Mouse (Mus musculus) lung, postnatal 0 days (tissue): ENCODE measurements at regions not wholly inside any gene's neighbourhood (a gene's known extent, or its start where the extent isn't known, plus 50 kb on each side); places are given as distances from the start of the nearest gene placed in this dataset.

Experiments used
- ATAC-seq: fragments of 200-750 bp; cut with Nextera tagmentation; 2 replicates; pipeline ENCODE4 v1.8.0; 2017; ENCODE audit warnings: moderate library complexity
- DNase-seq: peaks from one replicate; pipeline ENCODE4 v3.0.0-alpha.2; 2016; ENCODE audit warnings: low spot score
- H3K27ac ChIP-seq: fragments of 300-500 bp; sonication (generic); 2 replicates; pipeline ENCODE4 v1.5.1; 2014; ENCODE audit warnings: antibody characterized with exemption, mild to moderate bottlenecking, low read length, mixed read lengths
- H3K27me3 ChIP-seq: fragments of 300-500 bp; sonication (generic); replicated peaks from 2 replicates; pipeline ENCODE4 v1.6.1; 2014; ENCODE audit warnings: low read length, mixed read lengths; ENCODE audit not compliant: insufficient read depth
- H3K36me3 ChIP-seq: fragments of 300-500 bp; sonication (generic); 2 replicates; pipeline ENCODE4 v1.6.1; 2014; ENCODE audit warnings: low read length, mixed read lengths; ENCODE audit not compliant: insufficient read depth
- H3K4me1 ChIP-seq: fragments of 300-500 bp; sonication (generic); 2 replicates; pipeline ENCODE4 v1.6.1; 2014; ENCODE audit warnings: antibody characterized with exemption, low read depth, low read length, mixed read lengths; ENCODE audit not compliant: insufficient read depth
- H3K4me2 ChIP-seq: fragments of 300-500 bp; sonication (generic); replicated peaks from 2 replicates; pipeline ENCODE4 v1.6.1; 2014; ENCODE audit warnings: low read depth, mild to moderate bottlenecking, low read length, moderate library complexity, mixed read lengths
- H3K4me3 ChIP-seq: fragments of 300-500 bp; sonication (generic); 2 replicates; pipeline ENCODE4 v1.5.1; 2014; ENCODE audit warnings: low read depth, low read length
- H3K9ac ChIP-seq: fragments of 300-500 bp; sonication (generic); replicated peaks from 2 replicates; pipeline ENCODE4 v1.6.1; 2014; ENCODE audit warnings: low read depth, mild to moderate bottlenecking
- H3K9me3 ChIP-seq: fragments of 300-500 bp; sonication (generic); 2 replicates; pipeline ENCODE4 v1.6.1; 2016; ENCODE audit warnings: low read length, mixed read lengths
- CTCF ChIP-seq: IDR thresholded peaks from 2 replicates; pipeline ENCODE4 v1.5.1; 2016; ENCODE audit warnings: antibody characterized with exemption, mild to moderate bottlenecking
- EP300 ChIP-seq: IDR thresholded peaks from 2 replicates; pipeline ENCODE4 v1.6.1; 2016; ENCODE audit warnings: antibody characterized with exemption, mild to moderate bottlenecking, control low read depth
- WGBS: fragments of 180-500 bp; shearing (Covaris S2); extraction: QIAGEN DNeasy Blood & Tissue Kit; methylation state at CpG from one replicate; pipeline ENCODE4 v1.1.7; 2014; 5-methylcytosine and 5-hydroxymethylcytosine counted together

GRCm38 (mm10) chr10:44913751-44914388 is 153.1 kb upstream of the Prep start:
- Histone ChIP-seq H3K27me3 (no peaks in the 10 kb centered on the region), H3K36me3 (no peaks in the 10 kb centered on the region), H3K9me3 (no peaks in the 10 kb centered on the region), H3K4me2 (no peak overlapping the region), H3K9ac (no peak overlapping the region), H3K27ac (no peak overlapping the region), H3K4me3 (no peak overlapping the region), H3K4me1 (no peaks in the 10 kb centered on the region)
- ATAC-seq, result no peak
- WGBS, result 60% methylated on average over 8 of the region's 8 CpGs
- no peak for DNase-seq
- TF ChIP-seq EP300 (no peak), CTCF (no peak)

- no peak for DNase-seq
- H3K27me3 ChIP-seq, result no peaks in the 10 kb centered on the region
- H3K36me3 ChIP-seq, result no peaks in the 10 kb centered on the region
- no peak for ATAC-seq
- H3K9me3 ChIP-seq, result no peaks in the 10 kb centered on the region
- no peak overlapping the region for H3K4me2 ChIP-seq
- H3K4me3 ChIP-seq, result no peak overlapping the region
- no peak overlapping the region for H3K9ac ChIP-seq
- H3K4me1 ChIP-seq, result no peaks in the 10 kb centered on the region
- TF ChIP-seq CTCF, result no peak
- WGBS, result 97% methylated on average over 4 of the region's 4 CpGs
- no peak overlapping the region for H3K27ac ChIP-seq
These were observed 162.5 kb upstream of the Prep start for GRCm38 (mm10) chr10:44904520-44904919.

GRCm38 (mm10) chr10:44901203-44901602 is 165.8 kb upstream of the Prep start:
- 58% methylated on average over 2 of the region's 2 CpGs for WGBS
- no peaks in the 10 kb centered on the region for H3K9me3 ChIP-seq
- H3K27me3 ChIP-seq, result no peaks in the 10 kb centered on the region
- no peaks in the 10 kb centered on the region for H3K4me1 ChIP-seq
- no peaks in the 10 kb centered on the region for H3K36me3 ChIP-seq
- no peak overlapping the region for H3K27ac ChIP-seq
- no peak overlapping the region for H3K4me3 ChIP-seq
- no peak for ATAC-seq
- no peak for DNase-seq
- H3K4me2 ChIP-seq, result no peak overlapping the region
- TF ChIP-seq CTCF (no peak), EP300 (no peak)
- no peak overlapping the region for H3K9ac ChIP-seq

- TF ChIP-seq CTCF (no peak), EP300 (no peak)
- H3K27me3 ChIP-seq, result no peaks in the 10 kb centered on the region
- no peak overlapping the region for H3K4me3 ChIP-seq
- H3K9me3 ChIP-seq, result no peaks in the 10 kb centered on the region
- H3K4me1 ChIP-seq, result peaks cover 2% of the 10 kb centered on the region; the same call in 1 of the 2 replicates
- no peak overlapping the region for H3K9ac ChIP-seq
- no peaks in the 10 kb centered on the region for H3K36me3 ChIP-seq
- 47% methylated on average over 6 of the region's 6 CpGs for WGBS
- no peak for ATAC-seq
- H3K27ac ChIP-seq, result no peak overlapping the region
- no peak overlapping the region for H3K4me2 ChIP-seq
- no peak for DNase-seq
These were observed 174.9 kb upstream of the Prep start for GRCm38 (mm10) chr10:44892124-44892523.

- H3K4me3 ChIP-seq, result no peak overlapping the region
- no peak overlapping the region for H3K9ac ChIP-seq
- DNase-seq (peak; percentile 12), ATAC-seq (no peak)
- no peaks in the 10 kb centered on the region for H3K27me3 ChIP-seq
- WGBS, result 41% methylated on average over 14 of the region's 14 CpGs
- no peaks in the 10 kb centered on the region for H3K36me3 ChIP-seq
- TF ChIP-seq EP300 (no peak), CTCF (no peak)
- H3K4me1 ChIP-seq, result peaks cover 4% of the 10 kb centered on the region; the same call in 1 of the 2 replicates
- no peaks in the 10 kb centered on the region for H3K9me3 ChIP-seq
- no peak overlapping the region for H3K4me2 ChIP-seq
- H3K27ac ChIP-seq, result no peak overlapping the region
These were observed 179.8 kb upstream of the Prep start for GRCm38 (mm10) chr10:44887081-44887683.

- Histone ChIP-seq H3K36me3 (no peaks in the 10 kb centered on the region), H3K4me1 (no peaks in the 10 kb centered on the region), H3K9ac (no peak overlapping the region), H3K4me3 (no peak overlapping the region), H3K9me3 (no peaks in the 10 kb centered on the region), H3K27ac (no peak overlapping the region), H3K27me3 (no peaks in the 10 kb centered on the region), H3K4me2 (no peak overlapping the region)
- WGBS, result 61% methylated on average over 2 of the region's 2 CpGs
- TF ChIP-seq CTCF (no peak), EP300 (no peak)
- peak; percentile 34 for DNase-seq
- peak; percentile 57 for ATAC-seq
These were observed 185.0 kb upstream of the Prep start for GRCm38 (mm10) chr10:44881967-44882366.
